Mouse (Mus musculus) kidney, embryonic 16.5 days (tissue): ENCODE data around the gene 2310002L09Rik. TPM values are rescaled to one million over a fixed set of nuclear protein-coding genes. Genes with fewer than 3 reads are reported as not detected.
"Not testable (repeated sequence)": the region's sequence is repeated elsewhere in the genome, so short reads cannot be mapped to it uniquely, and the experiment has no call there.

ENCODE experiments used
- ATAC-seq: fragments of 200-750 bp; cut with Nextera tagmentation; 2 replicates; pipeline ENCODE4 v1.8.0; 2017; ENCODE audit warnings: moderate TSS enrichment; ENCODE audit not compliant: low FRiP score, low TSS enrichment
- H3K27ac ChIP-seq: fragments of 300-500 bp; sonication (generic); 2 replicates; pipeline ENCODE4 v1.5.1; 2014; ENCODE audit warnings: low read length
- H3K27me3 ChIP-seq: fragments of 300-500 bp; sonication (generic); 2 replicates; pipeline ENCODE4 v1.6.1; 2014; ENCODE audit warnings: low read length, control low read depth, mixed read lengths; ENCODE audit not compliant: insufficient read depth
- H3K36me3 ChIP-seq: fragments of 300-500 bp; sonication (generic); 2 replicates; pipeline ENCODE4 v1.6.1; 2014; ENCODE audit warnings: low read length, control low read depth, mixed read lengths; ENCODE audit not compliant: insufficient read depth
- H3K4me1 ChIP-seq: fragments of 300-500 bp; sonication (generic); 2 replicates; pipeline ENCODE4 v1.6.1; 2014; ENCODE audit warnings: low read length, control low read depth, mixed read lengths; ENCODE audit not compliant: insufficient read depth
- H3K4me2 ChIP-seq: fragments of 300-500 bp; sonication (generic); replicated peaks from 2 replicates; pipeline ENCODE4 v1.6.1; 2014; ENCODE audit warnings: low read depth, low read length
- H3K4me3 ChIP-seq: fragments of 300-500 bp; sonication (generic); 2 replicates; pipeline ENCODE4 v1.5.1; 2014; ENCODE audit warnings: mild to moderate bottlenecking, low read length
- H3K9ac ChIP-seq: fragments of 300-500 bp; sonication (generic); replicated peaks from 2 replicates; pipeline ENCODE4 v1.6.1; 2014; ENCODE audit warnings: low read length
- H3K9me3 ChIP-seq: fragments of 300-500 bp; sonication (generic); 2 replicates; pipeline ENCODE4 v1.6.1; 2016; ENCODE audit warnings: low read length, control low read depth
- WGBS: fragments of 180-500 bp; shearing (Covaris S2); extraction: QIAGEN DNeasy Blood & Tissue Kit; methylation state at CpG from one replicate; pipeline ENCODE4 v1.1.7; 2014; 5-methylcytosine and 5-hydroxymethylcytosine counted together
- polyA plus RNA-seq: library from polyadenylated mRNA; unstranded; fragments of >200 nt; fragmentation: Nextera tagmentation; extraction: Ambion mirVana; gene quantifications from 2 replicates; pipeline ENCODE4 v1.2.1, GENCODE M21; 2015

2310002L09Rik gene
- 0.41 and 0.65 TPM in 2 replicates for polyA plus RNA-seq

DNA sequence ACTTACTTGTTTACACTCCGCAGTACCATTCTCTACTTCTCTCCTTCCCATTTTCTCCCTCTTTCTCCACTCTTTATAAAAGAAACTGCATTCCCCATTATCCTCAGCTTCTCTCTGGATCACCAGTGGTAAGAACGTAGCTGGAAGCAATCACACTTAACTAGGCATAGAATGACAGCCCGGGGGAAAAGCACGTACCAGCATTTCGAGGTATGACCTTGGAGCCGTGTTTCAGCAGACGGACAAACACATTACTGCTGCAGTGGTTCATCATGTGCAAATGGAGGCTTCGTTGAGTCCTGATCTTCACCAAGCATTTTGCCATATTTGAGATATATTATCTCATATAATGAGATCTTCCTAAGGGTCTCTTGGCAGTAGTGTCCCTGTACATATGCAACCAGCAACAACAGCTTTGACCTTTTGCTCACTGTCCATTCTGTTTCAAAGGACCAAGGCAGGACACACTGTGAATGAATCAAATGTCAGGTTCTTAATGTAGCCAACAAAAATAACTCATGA lies at the start of gene 2310002L09Rik:
Gene 2310002L09Rik (minus strand): TSS at position 472 of the 522 bp plus-strand sequence.
- WGBS: 82% methylated on average over 8 of the region's 8 CpGs

DNA sequence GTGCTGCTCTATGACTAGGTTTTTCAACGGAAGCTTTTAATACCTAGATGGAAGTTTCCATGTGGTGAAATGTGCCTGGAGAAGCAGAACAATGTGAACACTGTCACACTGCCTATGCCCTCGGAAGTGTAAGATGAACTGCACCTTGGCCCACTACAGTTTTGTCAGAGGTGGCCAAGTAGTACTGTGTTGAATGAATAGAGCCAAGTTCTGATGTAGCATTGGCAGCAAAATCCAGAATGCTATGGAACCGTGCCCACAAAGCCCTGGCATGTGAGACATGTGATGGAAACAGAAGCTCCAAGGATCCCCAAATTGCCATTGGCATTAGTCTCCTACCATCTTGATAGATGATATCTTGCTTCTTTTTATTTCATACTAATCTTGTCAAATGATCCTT lies 29.8 kb upstream of the 2310002L09Rik start:
- H3K27me3 ChIP-seq: no peaks in the 10 kb centered on the region
- H3K9ac ChIP-seq: no peak overlapping the region
- 87% methylated on average over 3 of the region's 3 CpGs for WGBS
- no peak for ATAC-seq
- H3K36me3 ChIP-seq: no peaks in the 10 kb centered on the region
- no peak overlapping the region for H3K4me3 ChIP-seq
- no peaks in the 10 kb centered on the region for H3K9me3 ChIP-seq
- H3K4me1 ChIP-seq: no peaks in the 10 kb centered on the region
- no peak overlapping the region for H3K27ac ChIP-seq
- no peak overlapping the region for H3K4me2 ChIP-seq

More for the DNA sequence above, at the start of gene 2310002L09Rik:
- H3K9ac ChIP-seq: no peak within 1 kb of the TSS
- no peak within 1 kb of the TSS for H3K4me3 ChIP-seq
- H3K9me3 ChIP-seq: no peaks in the 10 kb centered on the region
- ATAC-seq: no peak
- no peak within 1 kb of the TSS for H3K4me2 ChIP-seq
- H3K36me3 ChIP-seq: no peaks in the 10 kb centered on the region
- H3K27me3 ChIP-seq: no peaks in the 10 kb centered on the region
- H3K4me1 ChIP-seq: no peaks in the 10 kb centered on the region
- no peak within 1 kb of the TSS for H3K27ac ChIP-seq

DNA sequence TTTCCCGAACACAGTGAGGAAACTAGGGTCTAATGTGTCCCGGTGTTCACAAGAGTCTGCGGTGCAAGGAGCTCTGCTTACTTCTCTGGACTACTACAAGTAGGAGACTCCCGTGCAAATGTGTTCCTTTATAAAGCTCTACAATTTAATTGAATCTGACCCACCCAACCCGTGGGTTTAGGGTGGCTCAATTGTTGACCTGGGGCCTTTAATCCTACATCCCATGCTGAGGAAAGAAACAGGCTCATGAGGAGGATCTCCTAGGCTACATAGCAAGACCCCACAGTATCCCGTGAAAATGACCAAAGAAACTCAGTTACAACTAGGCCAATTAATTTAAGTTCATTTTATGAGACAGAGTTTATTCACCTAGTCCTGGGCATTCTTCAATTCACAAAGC lies 30.0 kb downstream of the 2310002L09Rik start, which contains the start of gene Gm11756:
Gene Gm11756 (minus strand): TSS at position 101 of the 400 bp plus-strand sequence.
- H3K4me3 ChIP-seq, ATAC-seq, H3K27me3 ChIP-seq, H3K9ac ChIP-seq, H3K27ac ChIP-seq, H3K36me3 ChIP-seq, H3K9me3 ChIP-seq, H3K4me1 ChIP-seq, H3K4me2 ChIP-seq: not testable (repeated sequence)
- 91% methylated on average over 6 of the region's 6 CpGs for WGBS

- H3K4me3 ChIP-seq, H3K9ac ChIP-seq, H3K27ac ChIP-seq, ATAC-seq, H3K4me1 ChIP-seq, H3K36me3 ChIP-seq, H3K4me2 ChIP-seq, H3K27me3 ChIP-seq, H3K9me3 ChIP-seq: not testable (repeated sequence)
- no CpG with 5 or more reads among the region's 4 CpGs for WGBS
Measured at GRCm38 (mm10) chr4:73905853-73906252, 44.8 kb downstream of the 2310002L09Rik start, which contains the start of gene Gm13871. TSS of gene Gm13871 (minus strand) at chr4:73905953.

GRCm38 (mm10) chr4:73891012-73891411 lies 59.6 kb downstream of the 2310002L09Rik start, which contains the start of gene Gm11757:
TSS of gene Gm11757 (minus strand) at chr4:73891112.
- not testable (repeated sequence) for H3K27ac ChIP-seq, H3K4me3 ChIP-seq, H3K4me1 ChIP-seq, H3K4me2 ChIP-seq, H3K36me3 ChIP-seq, H3K9ac ChIP-seq, ATAC-seq, H3K9me3 ChIP-seq, H3K27me3 ChIP-seq
- WGBS: no CpG with 5 or more reads among the region's 4 CpGs

Other genes starting within 250 kb of the 2310002L09Rik start
- gene Rasef, start 159.9 kb downstream of the 2310002L09Rik start, polyA plus RNA-seq: 7.5 and 7.6 TPM in 2 replicates
- gene Gm11758, start 74.6 kb downstream of the 2310002L09Rik start, polyA plus RNA-seq: not detected in 2 replicates
- not detected in 2 replicates for gene Gm11757, start 59.7 kb downstream of the 2310002L09Rik start, polyA plus RNA-seq
- not detected in 2 replicates for gene Gm13871, start 44.9 kb downstream of the 2310002L09Rik start, polyA plus RNA-seq
- not detected in 2 replicates for gene Gm11756, start 30.1 kb downstream of the 2310002L09Rik start, polyA plus RNA-seq
- 1.5 and 1.8 TPM in 2 replicates for gene Frmd3, start 62.6 kb upstream of the 2310002L09Rik start, polyA plus RNA-seq